Mouse (Mus musculus) layer of hippocampus, adult 18-20 months (tissue): Measurements from ENCODE around the gene Chia1. TPM values are rescaled to one million over a fixed set of nuclear protein-coding genes. Genes with fewer than 3 reads are reported as not detected.
"Not testable (repeated sequence)": the region's sequence is repeated elsewhere in the genome, so short reads cannot be mapped to it uniquely, and the experiment has no call there.

Source experiments
- DNase-seq, 2 experiments: peaks; one replicate each; pipeline ENCODE4 v3.0.0; 2022; ENCODE audit warnings: low spot score in 2 of 2
- long read RNA-seq: library from polyadenylated mRNA; stranded (forward); transcript quantifications from one replicate; pipeline ENCODE4 v2.0.0, GENCODE M21; 2021
- total RNA-seq, 2 experiments: library from RNA; stranded (reverse); gene quantifications; 2 replicates each; pipeline ENCODE4 v1.2.3; 2021

The Chia1 gene
- total RNA-seq = under 1 TPM; 0.48 to 0.62 TPM
- long read RNA-seq = 0 reads

DNA sequence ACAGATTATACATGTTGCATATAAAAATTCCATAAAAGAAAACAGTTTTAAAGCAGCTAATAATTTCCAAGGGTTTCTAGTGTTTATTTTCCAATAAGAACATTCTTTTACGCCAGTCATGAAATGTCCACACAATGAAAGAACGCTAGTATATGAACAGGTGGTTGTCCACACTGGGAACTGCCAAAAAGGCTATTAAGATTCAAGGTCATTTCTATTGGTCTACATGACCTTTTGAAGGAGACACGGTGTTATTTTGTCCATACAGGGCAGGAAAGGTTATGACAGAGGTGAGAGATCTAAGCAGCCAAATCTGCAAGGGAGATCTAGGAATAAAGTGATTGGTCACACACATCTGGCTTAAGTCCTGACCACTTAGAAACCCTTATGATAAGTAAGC, at the start of gene Chia1:
TSS of gene Chia1 (plus strand) at position 301 of the 400 bp plus-strand sequence.
- no peak for DNase-seq

- not testable (repeated sequence) for DNase-seq
These were observed 45.3 kb upstream of the Chia1 start for GRCm38 (mm10) chr3:106067707-106068106.

GRCm38 (mm10) chr3:106070994-106071393, 42.0 kb upstream of the Chia1 start:
- no peak for DNase-seq

GRCm38 (mm10) chr3:106074824-106075223, 38.2 kb upstream of the Chia1 start:
- DNase-seq = no peak

DNA sequence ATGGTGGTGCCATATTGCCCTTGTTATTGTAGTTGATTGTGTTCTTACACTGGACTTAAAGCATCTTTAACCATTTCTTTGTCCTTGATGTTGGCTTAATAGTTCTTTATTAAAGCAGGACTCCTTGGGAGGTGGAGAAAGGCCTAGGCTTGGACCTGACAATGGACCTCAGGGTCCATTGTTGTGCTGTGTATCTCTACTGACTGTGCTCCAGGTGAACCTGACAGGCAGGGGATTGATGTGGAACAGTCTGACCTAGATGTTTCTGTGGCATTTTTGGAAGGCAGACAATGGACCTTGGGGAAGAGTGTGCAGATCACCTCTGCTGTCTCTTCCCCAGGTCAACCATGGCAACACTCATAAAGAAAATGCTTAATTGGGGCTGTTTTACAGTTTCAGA, 14.0 kb downstream of the Chia1 start:
- DNase-seq = no peak

GRCm38 (mm10) chr3:106128807-106129493, 15.9 kb downstream of the Chia1 start:
- no peak for DNase-seq

- DNase-seq = peak; percentile 97 to 99
These were observed 18.7 kb downstream of the Chia1 start for GRCm38 (mm10) chr3:106131690-106132089.

DNA sequence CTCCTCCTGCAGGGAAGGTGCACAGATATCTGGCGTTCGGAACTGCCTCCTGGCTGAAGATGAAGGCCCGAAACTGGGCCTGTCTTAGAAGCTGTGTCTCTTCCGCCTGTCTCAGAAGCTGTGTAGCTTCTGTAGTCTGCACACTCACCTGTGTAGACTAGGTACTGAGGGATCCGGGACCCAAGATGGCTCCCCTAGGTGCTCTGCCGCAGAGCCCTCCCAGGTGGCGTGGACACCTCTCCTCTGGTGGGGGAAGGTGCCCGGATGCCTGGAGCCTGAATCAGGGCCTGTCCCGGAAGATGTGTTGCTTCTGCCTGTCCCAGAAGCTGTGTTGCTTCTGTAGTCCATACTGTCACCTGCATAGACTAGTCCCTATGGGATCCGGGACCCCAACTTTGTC, 31.1 kb downstream of the Chia1 start:
- no peak for DNase-seq

DNA sequence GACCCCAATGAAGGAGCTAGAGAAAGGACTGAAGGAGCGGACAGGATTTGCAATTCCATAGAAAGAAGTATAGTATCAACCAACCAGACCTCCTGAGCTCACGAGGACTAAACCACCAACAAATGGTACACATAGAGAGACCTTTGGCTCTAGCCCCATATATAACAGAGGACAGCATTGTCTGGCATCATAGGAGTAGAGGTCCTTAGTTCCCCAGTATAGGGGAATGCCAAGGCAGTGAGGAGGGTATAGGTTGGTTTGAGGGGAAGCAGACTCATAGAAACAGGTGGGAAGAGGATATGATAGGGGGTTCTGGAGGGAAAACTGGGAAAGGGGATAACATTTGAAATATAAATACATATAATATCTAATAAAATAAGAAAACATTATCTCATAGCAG, 41.4 kb downstream of the Chia1 start:
- no peak for DNase-seq

DNA sequence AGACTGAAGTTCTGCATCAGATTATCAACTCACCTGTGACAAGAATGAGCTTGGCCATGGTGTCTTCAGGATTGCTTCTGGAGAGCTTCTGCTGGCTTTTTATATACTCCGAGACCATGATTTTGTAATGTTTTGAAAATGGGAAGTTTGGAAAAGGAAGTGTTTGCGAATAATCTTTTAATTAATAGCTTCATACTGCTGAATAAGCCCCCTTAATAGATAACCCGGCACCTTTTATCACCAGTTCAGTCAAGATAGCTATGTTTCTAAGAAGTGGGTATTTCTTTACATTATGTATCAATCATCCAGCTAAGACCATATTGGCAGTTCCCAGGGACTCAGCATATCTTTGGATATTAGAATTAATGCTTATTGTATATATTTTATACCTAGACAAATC, 54.4 kb downstream of the Chia1 start, which contains the start of gene Chil3:
TSS of gene Chil3 (minus strand) at position 101 of the 400 bp plus-strand sequence.
- no peak for DNase-seq

- no peak for DNase-seq
These were observed 57.6 kb downstream of the Chia1 start for GRCm38 (mm10) chr3:106170522-106171053.

DNA sequence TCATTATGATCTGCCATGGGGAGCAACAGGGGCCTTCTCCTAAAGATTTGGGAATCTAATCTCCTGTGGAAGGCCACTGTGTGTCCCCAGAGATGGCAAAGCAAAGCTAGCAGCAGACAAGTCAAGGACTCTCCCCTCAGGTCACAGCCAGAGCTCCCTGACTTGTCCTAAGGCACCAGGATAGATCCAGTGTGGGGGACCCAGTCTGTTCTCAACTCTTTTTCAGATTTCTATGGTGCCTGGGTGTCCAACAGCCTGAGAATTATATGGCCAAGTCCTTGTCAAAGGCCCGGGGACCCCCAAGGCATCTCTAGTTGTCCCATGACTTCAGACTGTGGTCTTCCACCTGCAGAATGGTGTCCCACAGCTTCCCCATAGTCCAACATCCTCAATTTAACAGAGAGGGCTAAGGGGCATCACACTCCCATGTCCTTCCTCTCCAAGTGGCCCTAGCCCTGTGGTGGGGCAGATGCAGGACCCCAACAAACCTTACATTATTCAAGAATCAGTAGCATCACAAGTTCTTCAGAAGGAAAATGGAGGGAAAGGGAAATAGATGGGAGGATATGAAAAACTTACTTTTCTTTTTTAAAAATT, 58.2 kb downstream of the Chia1 start:
- no peak for DNase-seq

- not testable (repeated sequence) for DNase-seq
These were observed 59.5 kb downstream of the Chia1 start for GRCm38 (mm10) chr3:106172506-106172905.

DNA sequence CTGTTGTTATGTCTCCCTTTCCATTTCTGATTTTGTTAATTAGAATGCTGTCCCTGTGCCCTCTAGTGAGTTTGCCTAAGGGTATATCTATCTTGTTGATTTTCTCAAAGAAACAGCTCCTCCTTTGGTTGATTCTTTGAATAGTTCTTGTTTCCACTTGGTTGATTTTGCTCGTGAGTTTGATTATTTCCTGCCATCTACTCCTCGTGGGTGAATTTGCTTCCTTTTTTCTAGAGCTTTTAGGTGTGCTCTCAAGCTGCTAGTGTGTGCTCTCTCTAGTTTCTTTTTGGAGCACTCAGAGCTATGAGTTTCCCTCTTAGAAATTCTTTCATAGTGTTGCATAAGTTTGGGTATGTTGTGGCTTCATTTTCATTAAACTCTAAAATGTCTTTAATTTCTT, 61.9 kb downstream of the Chia1 start:
- not testable (repeated sequence) for DNase-seq

DNA sequence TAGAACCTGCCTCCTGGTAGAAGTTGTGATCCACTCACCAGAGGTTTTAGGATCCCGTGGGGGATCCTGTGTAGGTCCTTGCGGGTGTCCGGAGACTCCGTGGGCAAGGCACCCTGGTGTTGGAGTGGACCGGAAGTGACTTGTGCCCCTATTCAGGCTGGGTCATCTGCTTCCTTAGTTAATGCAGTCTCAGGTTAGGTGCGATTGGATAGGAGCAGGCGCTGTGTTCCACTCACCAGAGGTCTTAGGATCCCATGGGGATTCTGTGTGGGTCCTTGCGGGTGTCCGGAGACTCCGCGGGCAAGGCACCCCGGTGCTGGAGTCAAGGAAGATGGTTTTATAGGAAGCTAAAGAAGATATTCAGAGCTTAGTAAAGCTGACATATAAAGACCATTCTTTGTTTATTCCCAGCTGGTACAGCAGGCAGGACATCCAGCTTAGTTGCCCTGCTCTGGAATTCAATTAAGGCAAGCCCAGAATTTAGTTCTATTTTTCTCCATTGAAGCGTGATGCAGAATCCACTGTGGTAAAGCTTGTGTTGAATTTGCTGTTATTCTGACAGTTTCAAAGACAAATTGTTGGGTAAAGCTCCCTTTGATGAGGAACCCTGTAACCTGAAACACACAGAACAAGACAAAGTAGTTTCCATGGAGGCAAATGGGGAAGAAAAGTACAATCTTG, 64.6 kb downstream of the Chia1 start:
- DNase-seq = no peak

Other genes with a start within 250 kb of the Chia1 start
- 1 to 10 TPM; 1.1 to 1.4 TPM for gene Adora3, start 242.4 kb upstream of the Chia1 start, total RNA-seq
- gene Tmigd3, start 242.3 kb upstream of the Chia1 start, total RNA-seq = under 1 TPM in 1 of 2 experiments, not detected in 1; 0.51 TPM
- 1 to 10 TPM in 1 of 2 experiments, under 1 TPM in 1; 0.28 to 1.0 TPM for gene I830077J02Rik, start 180.6 kb upstream of the Chia1 start, total RNA-seq
- 10 to 100 TPM; 44.1 to 51.2 TPM for gene Wdr77, start 153.9 kb upstream of the Chia1 start, total RNA-seq
- gene Atp5f1, start 153.1 kb upstream of the Chia1 start, total RNA-seq = 100 to 1,000 TPM; 250 to 254 TPM
- gene Ovgp1, start 139.5 kb upstream of the Chia1 start, total RNA-seq = 1 to 10 TPM; 2.0 to 2.7 TPM
- under 1 TPM in 1 of 2 experiments, not detected in 1; 0.84 TPM for gene Pifo, start 98.6 kb upstream of the Chia1 start, total RNA-seq
- not detected for gene Chil5, start 80.4 kb upstream of the Chia1 start, total RNA-seq
- gene Chil3, start 54.3 kb downstream of the Chia1 start, total RNA-seq = not detected
- gene Chil4, start 106.3 kb downstream of the Chia1 start, total RNA-seq = not detected